Mouse (Mus musculus) embryonic facial prominence, embryonic 10.5 days (tissue): ENCODE data around the gene BC030867. TPM values are rescaled to one million over a fixed set of nuclear protein-coding genes. Genes with fewer than 3 reads are reported as not detected.

Experiments used
- DNase-seq: peaks from one replicate; pipeline ENCODE4 v3.0.0-alpha.2; 2017; ENCODE audit warnings: low spot score
- H3K27ac ChIP-seq: fragments of 300-500 bp; sonication (generic); replicated peaks from 2 replicates; pipeline ENCODE4 v1.5.1; 2016; ENCODE audit warnings: mild to moderate bottlenecking
- H3K27me3 ChIP-seq: fragments of 300-500 bp; sonication (generic); replicated peaks from 2 replicates; pipeline ENCODE4 v1.6.1; 2016; ENCODE audit warnings: low read depth, mild to moderate bottlenecking; ENCODE audit not compliant: poor library complexity, severe bottlenecking
- H3K36me3 ChIP-seq: fragments of 300-500 bp; sonication (generic); replicated peaks from 2 replicates; pipeline ENCODE4 v1.6.1; 2016; ENCODE audit warnings: mild to moderate bottlenecking, moderate library complexity
- H3K4me1 ChIP-seq: fragments of 300-500 bp; sonication (generic); 2 replicates; pipeline ENCODE4 v1.6.1; 2016
- H3K4me3 ChIP-seq: fragments of 300-500 bp; sonication (generic); 2 replicates; pipeline ENCODE4 v1.5.1; 2016; ENCODE audit warnings: mild to moderate bottlenecking, moderate library complexity
- H3K9me3 ChIP-seq: fragments of 300-500 bp; sonication (generic); 2 replicates; pipeline ENCODE4 v1.6.1; 2016; ENCODE audit warnings: mild to moderate bottlenecking
- WGBS: fragments of 180-500 bp; shearing (Covaris S2); methylation state at CpG from one replicate; pipeline ENCODE4 v1.1.7; 2016; 5-methylcytosine and 5-hydroxymethylcytosine counted together
- polyA plus RNA-seq: library from polyadenylated mRNA; unstranded; fragments of >200 nt; fragmentation: Nextera tagmentation; extraction: Ambion mirVana; gene quantifications from 2 replicates; pipeline ENCODE4 v1.2.1, GENCODE M21; 2016

BC030867 gene
- polyA plus RNA-seq, 1 experiment from 2014 or later: 30.1 TPM

- Histone ChIP-seq H3K27ac (peak overlapping the region; percentile 26), H3K36me3 (peaks cover 21% of the 10 kb centered on the region), H3K9me3 (no peaks in the 10 kb centered on the region), H3K4me3 (peak overlapping the region; percentile 25), H3K4me1 (peaks cover 83% of the 10 kb centered on the region), H3K27me3 (no peaks in the 10 kb centered on the region)
- peak; percentile 15 for DNase-seq
- WGBS: 51% methylated on average over 12 of the region's 12 CpGs
These were observed 32.4 kb upstream of the BC030867 start for GRCm38 (mm10) chr11:102216056-102216885.

DNA sequence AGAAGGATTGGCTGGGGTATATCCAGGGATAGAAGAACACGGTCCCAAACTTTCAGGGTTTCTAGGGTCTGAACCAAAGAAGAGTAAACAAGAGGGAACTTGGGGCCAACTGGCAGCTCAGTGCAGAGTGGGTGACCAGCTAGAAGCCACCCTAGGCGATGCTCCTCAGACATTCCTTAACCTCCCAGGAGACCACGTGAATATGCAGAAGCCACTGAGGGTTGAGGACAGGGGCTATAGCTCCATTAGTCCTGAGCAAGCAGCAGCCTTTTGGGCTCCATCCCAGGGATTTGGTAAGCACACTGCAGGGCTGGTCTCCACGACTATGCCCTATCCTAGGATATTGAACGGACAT lies 31.8 kb upstream of the BC030867 start:
- Histone ChIP-seq H3K36me3 (peaks cover 27% of the 10 kb centered on the region), H3K4me1 (peaks cover 79% of the 10 kb centered on the region), H3K9me3 (no peaks in the 10 kb centered on the region), H3K4me3 (peak overlapping the region; percentile 8; the same call in 1 of the 2 replicates), H3K27me3 (no peaks in the 10 kb centered on the region), H3K27ac (no peak overlapping the region)
- DNase-seq: no peak
- 59% methylated on average over 5 of the region's 5 CpGs for WGBS

- no peak overlapping the region for H3K27ac ChIP-seq
- peaks cover 81% of the 10 kb centered on the region for H3K4me1 ChIP-seq
- 80% methylated on average over 6 of the region's 6 CpGs for WGBS
- H3K4me3 ChIP-seq: peak overlapping the region; percentile 25; the same call in 1 of the 2 replicates
- no peaks in the 10 kb centered on the region for H3K9me3 ChIP-seq
- peaks cover 29% of the 10 kb centered on the region for H3K36me3 ChIP-seq
- DNase-seq: peak; percentile 9
- H3K27me3 ChIP-seq: no peaks in the 10 kb centered on the region
These were observed 31.3 kb upstream of the BC030867 start for GRCm38 (mm10) chr11:102217396-102217795.

DNA sequence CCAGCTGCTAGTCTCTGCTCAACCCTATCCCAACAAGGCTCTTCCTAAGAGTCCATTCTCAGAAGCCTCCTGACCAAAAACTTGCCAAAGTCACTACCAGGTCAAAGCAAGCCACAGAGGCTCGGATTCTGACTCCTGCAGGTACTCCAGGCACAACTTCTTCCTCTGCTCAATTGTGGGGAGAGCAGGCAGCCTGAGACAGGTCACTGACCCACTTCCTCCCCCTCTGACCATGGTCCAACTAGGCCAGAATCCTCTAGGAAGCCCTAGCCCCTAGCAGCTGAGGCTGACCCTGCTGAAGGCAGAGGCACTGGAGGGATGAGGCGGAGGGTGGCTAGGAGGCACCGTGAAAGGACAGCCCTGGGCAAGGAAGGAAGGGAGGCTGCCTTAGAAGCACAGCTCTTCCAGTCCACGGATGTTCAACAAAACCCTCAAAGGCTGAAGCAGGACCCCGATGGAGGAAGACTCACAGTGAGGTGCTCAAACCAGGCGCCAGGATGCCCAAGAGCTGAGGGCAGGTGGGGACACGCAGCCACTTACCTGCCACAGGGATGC lies 30.7 kb upstream of the BC030867 start:
- peak overlapping the region; percentile 51 for H3K4me3 ChIP-seq
- 71% methylated on average over 7 of the region's 7 CpGs for WGBS

GRCm38 (mm10) chr11:102218783-102219182 lies 29.9 kb upstream of the BC030867 start:
- Histone ChIP-seq H3K4me3 (peak overlapping the region; percentile 51), H3K27ac (peak overlapping the region; percentile 85), H3K9me3 (no peaks in the 10 kb centered on the region), H3K4me1 (peaks cover 87% of the 10 kb centered on the region), H3K27me3 (0 out of 2 replicates have a peak, but pooled peaks cover 5% of the 10 kb centered on the region), H3K36me3 (peaks cover 29% of the 10 kb centered on the region)
- DNase-seq: peak; percentile 86
- WGBS: 0% methylated on average over 10 of the region's 10 CpGs

More for the DNA sequence above, 30.7 kb upstream of the BC030867 start:
- Histone ChIP-seq H3K27me3 (no peaks in the 10 kb centered on the region), H3K9me3 (no peaks in the 10 kb centered on the region), H3K27ac (peak overlapping the region; percentile 85), H3K36me3 (peaks cover 29% of the 10 kb centered on the region), H3K4me1 (peaks cover 83% of the 10 kb centered on the region)
- DNase-seq: no peak

GRCm38 (mm10) chr11:102219247-102219993 lies 29.3 kb upstream of the BC030867 start:
- Histone ChIP-seq H3K4me1 (peaks cover 87% of the 10 kb centered on the region), H3K27ac (peak overlapping the region; percentile 85), H3K36me3 (peaks cover 32% of the 10 kb centered on the region), H3K27me3 (peaks cover 11% of the 10 kb centered on the region; the same call in 1 of the 2 replicates), H3K4me3 (peak overlapping the region; percentile 51), H3K9me3 (no peaks in the 10 kb centered on the region)
- WGBS: 69% methylated on average over 14 of the region's 14 CpGs
- no peak for DNase-seq

DNA sequence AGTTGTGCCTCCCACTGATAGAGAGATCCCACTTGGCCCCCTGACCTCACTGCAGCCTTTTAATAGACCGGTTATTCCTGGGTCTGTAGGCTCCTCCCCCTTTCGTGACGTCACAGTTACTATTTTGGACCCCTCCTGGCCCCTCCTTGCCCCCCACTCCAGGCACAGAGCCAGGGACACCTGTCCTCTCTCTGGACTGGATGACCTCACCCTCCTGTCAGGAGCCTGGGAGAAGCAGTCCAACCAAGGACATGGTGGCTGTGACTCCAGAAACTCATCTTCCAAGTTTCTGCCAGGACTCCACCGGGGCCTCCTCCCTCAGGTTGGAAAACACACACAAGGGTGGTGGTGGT lies 28.7 kb upstream of the BC030867 start:
- Histone ChIP-seq H3K4me3 (peak overlapping the region; percentile 51; the same call in 1 of the 2 replicates), H3K9me3 (no peaks in the 10 kb centered on the region), H3K4me1 (peaks cover 87% of the 10 kb centered on the region), H3K27me3 (peaks cover 17% of the 10 kb centered on the region; the same call in 1 of the 2 replicates), H3K27ac (no peak overlapping the region), H3K36me3 (peaks cover 35% of the 10 kb centered on the region)
- no peak for DNase-seq
- WGBS: 76% methylated on average over 4 of the region's 4 CpGs

DNA sequence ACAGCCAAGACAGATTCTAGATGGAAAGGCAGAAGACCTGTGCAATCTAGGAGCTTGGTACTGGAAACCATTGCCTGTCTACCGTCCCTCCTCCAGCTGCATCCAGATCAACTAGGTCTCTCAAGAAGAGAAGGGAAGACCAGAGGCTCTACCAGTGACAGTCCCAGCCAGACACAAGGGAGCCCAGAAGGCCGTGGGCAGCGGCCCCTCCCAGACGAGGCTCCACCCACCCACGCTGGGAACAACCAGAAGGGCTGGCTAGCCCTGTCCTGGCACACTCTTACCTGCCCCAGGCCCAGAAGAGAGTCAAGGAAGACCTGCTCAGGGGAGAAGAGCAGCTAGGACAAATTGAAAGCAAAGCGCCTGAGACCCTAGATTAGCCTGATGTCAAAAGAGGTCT lies 28.2 kb upstream of the BC030867 start:
- WGBS: 69% methylated on average over 6 of the region's 6 CpGs
- Histone ChIP-seq H3K36me3 (peaks cover 35% of the 10 kb centered on the region), H3K27me3 (peaks cover 21% of the 10 kb centered on the region), H3K9me3 (no peaks in the 10 kb centered on the region), H3K4me3 (no peak overlapping the region), H3K4me1 (peaks cover 87% of the 10 kb centered on the region), H3K27ac (no peak overlapping the region; the same call in 1 of the 2 replicates)
- DNase-seq: no peak

GRCm38 (mm10) chr11:102221243-102221953 lies 27.3 kb upstream of the BC030867 start:
- Histone ChIP-seq H3K36me3 (peaks cover 35% of the 10 kb centered on the region), H3K27me3 (peaks cover 31% of the 10 kb centered on the region), H3K27ac (0 out of 2 replicates have a peak overlapping the region, but pooled peaks have one; percentile 0), H3K4me1 (peaks cover 87% of the 10 kb centered on the region), H3K4me3 (no peak overlapping the region), H3K9me3 (no peaks in the 10 kb centered on the region)
- 86% methylated on average over 8 of the region's 8 CpGs for WGBS
- DNase-seq: no peak

DNA sequence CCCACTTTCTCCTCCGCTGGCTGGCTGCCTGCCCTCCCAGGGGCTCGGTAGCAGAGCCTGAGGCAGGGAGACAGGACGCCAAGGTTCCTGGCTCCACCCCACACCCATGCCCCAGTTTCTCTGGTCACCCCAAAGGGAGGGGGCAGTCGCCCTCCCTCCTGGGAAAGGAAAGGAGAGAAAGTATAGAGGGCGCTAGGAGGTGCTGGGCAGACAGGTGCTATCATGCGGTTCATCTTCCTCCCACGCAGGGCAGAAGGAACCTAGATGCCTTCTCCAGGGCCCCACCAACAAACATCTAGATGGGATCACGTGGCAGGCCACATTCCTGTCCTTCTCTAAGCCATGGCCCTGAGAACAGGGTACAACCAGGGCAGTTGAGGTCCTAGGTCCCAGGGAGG lies 26.7 kb upstream of the BC030867 start:
- Histone ChIP-seq H3K36me3 (peaks cover 35% of the 10 kb centered on the region), H3K27ac (no peak overlapping the region), H3K4me3 (no peak overlapping the region), H3K9me3 (no peaks in the 10 kb centered on the region), H3K4me1 (peaks cover 88% of the 10 kb centered on the region), H3K27me3 (peaks cover 36% of the 10 kb centered on the region)
- DNase-seq: no peak
- 77% methylated on average over 8 of the region's 8 CpGs for WGBS

DNA sequence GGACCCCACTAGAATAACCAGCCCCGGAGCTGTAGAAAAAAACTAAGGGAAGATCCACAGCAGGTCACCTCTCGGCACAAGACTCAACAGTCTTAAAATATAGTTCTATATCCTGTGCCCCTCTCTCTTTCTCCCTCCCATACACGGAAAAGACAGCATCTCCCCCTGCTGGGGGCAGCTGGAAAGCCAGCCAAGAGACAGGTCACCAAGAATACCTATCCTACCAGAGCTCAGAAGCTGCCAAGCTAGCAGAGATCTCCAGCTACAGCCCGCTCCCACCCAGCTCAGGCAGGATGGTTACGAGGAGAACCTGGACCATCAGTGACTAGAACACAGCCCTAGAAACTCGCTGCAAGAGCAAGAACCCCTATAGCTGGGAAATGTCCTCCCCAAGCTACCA lies 25.5 kb upstream of the BC030867 start:
- WGBS: 40% methylated on average over 6 of the region's 6 CpGs
- H3K4me3 ChIP-seq: no peak overlapping the region
- peaks cover 88% of the 10 kb centered on the region for H3K4me1 ChIP-seq
- DNase-seq: peak; percentile 76
- no peaks in the 10 kb centered on the region for H3K9me3 ChIP-seq
- H3K27me3 ChIP-seq: peaks cover 47% of the 10 kb centered on the region
- H3K36me3 ChIP-seq: peaks cover 30% of the 10 kb centered on the region
- no peak overlapping the region; the same call in 1 of the 2 replicates for H3K27ac ChIP-seq

DNA sequence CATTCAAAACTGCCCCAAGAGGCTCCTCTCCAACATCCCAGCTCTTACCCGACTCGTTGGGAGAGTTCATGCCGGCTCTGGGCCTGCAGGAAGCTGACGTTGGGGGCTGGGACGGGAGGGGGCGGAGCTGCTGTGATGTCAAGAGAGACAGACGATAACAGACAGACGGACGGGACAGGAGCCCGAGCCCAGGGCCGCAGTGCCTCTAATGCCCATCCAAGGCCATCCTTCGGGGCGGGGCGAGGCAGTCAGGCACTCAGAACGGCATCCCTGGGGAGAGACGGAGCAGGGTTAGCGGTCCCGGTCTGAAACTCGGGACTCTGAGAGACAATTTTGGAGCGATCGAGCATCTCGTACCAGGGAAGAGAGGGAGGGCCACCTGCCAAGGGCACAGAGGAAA lies 24.0 kb upstream of the BC030867 start:
- H3K27ac ChIP-seq: peak overlapping the region; percentile 26
- WGBS: 5% methylated on average over 22 of the region's 22 CpGs
- H3K27me3 ChIP-seq: peaks cover 58% of the 10 kb centered on the region
- DNase-seq: peak; percentile 42
- no peaks in the 10 kb centered on the region for H3K9me3 ChIP-seq
- H3K4me3 ChIP-seq: peak overlapping the region; percentile 45
- peaks cover 88% of the 10 kb centered on the region for H3K4me1 ChIP-seq
- H3K36me3 ChIP-seq: peaks cover 29% of the 10 kb centered on the region
